Mouse (Mus musculus) C2C12 (cell line): ENCODE measurements around the gene Ppil1.

Experiments
- CTCF ChIP-seq: IDR thresholded peaks from one replicate; pipeline ENCODE4 v1.5.1; 2011; ENCODE audit not compliant: control insufficient read depth, insufficient read depth, insufficient read length
- USF1 ChIP-seq: IDR thresholded peaks from one replicate; pipeline ENCODE4 v1.6.1; 2011; ENCODE audit warnings: low read depth, mild to moderate bottlenecking, control low read depth, moderate library complexity

DNA sequence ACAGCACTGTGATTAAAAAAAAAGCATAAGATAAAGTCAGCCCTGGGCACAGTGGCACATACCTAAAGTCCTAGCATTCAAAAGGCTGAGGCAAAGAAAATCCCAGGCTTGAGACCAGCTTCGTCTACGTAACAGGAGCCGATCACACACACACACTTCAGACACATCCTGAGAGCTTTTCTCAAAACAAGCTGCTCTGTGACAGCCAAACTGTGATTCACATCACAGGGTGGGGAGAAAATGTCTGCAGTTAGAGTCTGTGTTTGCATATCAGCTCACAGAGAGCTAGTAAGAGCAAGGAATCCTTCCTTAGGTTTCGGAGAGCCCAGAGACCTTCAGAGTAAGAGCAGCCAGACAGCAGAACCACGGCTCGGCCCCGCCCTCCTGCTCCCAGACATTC is 36.9 kb upstream of the Ppil1 start:
- no peak for TF ChIP-seq CTCF
- TF ChIP-seq USF1: no peak
